Mouse (Mus musculus) lung, adult 2 months (tissue): ENCODE measurements around the gene Tmem205.

Experiments
- CTCF ChIP-seq: fragments of 200-500 bp; IDR thresholded peaks from 2 replicates; pipeline ENCODE4 v1.5.1; 2011; ENCODE audit warnings: mild to moderate bottlenecking, low read length, control low read depth; ENCODE audit not compliant: insufficient read depth
- POLR2A ChIP-seq: fragments of 200-500 bp; IDR thresholded peaks from 2 replicates; pipeline ENCODE4 v1.6.1; 2011; ENCODE audit warnings: low read depth, mild to moderate bottlenecking, control low read depth, low read length, borderline replicate concordance; ENCODE audit errors: extremely low read depth

DNA sequence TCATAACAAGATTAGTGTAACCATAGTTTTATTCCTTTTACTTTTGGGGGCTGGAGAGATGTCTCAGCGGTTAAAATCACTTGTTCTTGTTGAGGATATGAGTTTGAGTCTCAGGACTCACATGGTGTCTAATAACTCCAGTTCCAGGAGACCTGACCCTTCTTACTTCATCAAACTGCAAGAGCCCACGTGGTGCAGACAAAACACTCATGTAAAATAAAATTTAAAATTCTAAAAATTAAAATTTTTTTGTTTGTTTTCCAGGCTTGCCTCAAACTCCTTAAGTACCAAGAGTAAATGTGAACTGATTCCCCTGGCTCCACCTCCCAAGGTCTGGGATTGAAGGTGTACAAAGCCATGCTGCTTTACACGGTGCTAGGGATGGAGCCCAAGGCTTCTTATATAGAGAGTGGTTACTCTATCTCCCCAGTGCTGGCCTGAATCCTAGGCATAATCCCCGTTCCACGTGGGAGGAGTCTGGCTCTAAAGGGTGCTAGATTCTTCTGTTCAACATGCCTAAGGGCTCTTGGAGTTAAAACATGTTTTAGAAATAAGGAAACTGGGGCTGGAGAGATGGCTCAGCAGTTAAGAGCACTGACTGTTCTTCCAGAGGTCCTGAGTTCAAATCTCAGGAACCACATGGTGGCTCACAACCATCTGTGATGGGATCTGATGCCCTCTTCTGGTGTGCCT lies 8.5 kb downstream of the Tmem205 start:
- TF ChIP-seq CTCF (no peak), POLR2A (no peak)
